Mouse (Mus musculus): ENCODE measurements around the gene Fam117a.

DNA sequence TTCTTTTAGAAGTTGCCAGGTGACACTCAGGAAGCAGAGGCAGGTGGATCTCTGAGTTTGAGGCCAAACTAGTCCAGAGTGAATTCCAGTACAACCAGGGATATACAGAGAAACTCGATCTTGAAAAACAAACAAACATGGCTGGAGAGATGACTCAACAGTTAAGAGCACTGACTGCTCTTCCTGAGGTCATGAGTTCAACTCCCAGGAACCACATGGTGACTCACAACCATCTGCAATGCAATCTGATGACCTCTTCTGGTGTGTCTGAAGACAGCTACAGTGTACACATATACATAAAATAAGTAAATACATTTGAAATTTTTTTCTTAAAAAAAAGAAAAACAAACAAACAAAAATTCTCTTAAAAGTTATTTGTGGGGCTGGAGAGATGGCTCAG is 6.2 kb upstream of the Fam117a start:
- TF ChIP-seq CTCF (IDR thresholded peaks at IDR 0.05; ENCODE audit: borderline replicate concordance, insufficient read depth, low read depth, low read length): no peak
- TF ChIP-seq POLR2A (IDR thresholded peaks at IDR 0.05; ENCODE audit: borderline replicate concordance, insufficient read depth, low read length): no peak

All from cerebellum, adult 2 months (tissue).